ENCODE assay signal across 24 mouse cellular contexts in the genomic region with DNA sequence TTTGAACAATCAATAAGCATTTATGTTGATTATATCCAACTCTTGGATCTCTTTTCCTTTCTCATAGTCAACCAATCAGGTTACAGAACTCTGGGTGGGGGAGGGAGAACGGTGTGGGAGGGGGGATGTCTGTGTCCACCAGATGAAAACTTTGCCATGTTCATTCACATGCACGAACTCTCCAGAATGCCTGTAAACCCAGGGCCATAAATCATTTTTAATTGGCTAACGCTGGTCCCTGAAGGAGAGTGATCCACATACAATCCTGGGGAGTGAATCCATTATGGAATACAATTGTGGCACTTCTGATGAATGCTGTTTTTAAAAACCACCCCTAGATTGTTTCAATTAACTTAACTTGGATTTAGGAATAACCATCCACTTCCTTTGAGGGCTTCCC.
"Had no signal": no experiment of that assay in that cellular context is flagged by ENCODE, and none has a peak within 500 bp of the region (broad histone marks: within the 10 kb centered on the region; RNA-seq: fewer than 3 reads in every experiment).

No protein-coding gene starts in this region.

- H3K27me3 ChIP-seq: heart, embryonic 12.5 days; hindbrain, embryonic 12.5 days; intestine, embryonic 15.5 days; kidney, embryonic 15.5 days; limb, embryonic 13.5 days; limb, embryonic 15.5 days had no signal

- H3K4me3 ChIP-seq: gastrocnemius, adult 2 months; heart, embryonic 10.5 days; heart, embryonic 12.5 days; hindbrain, embryonic 10.5 days; hindbrain, embryonic 12.5 days; intestine, embryonic 15.5 days; kidney, embryonic 15.5 days; layer of hippocampus, adult 2 months; left cerebral cortex, adult 2 months; limb, embryonic 13.5 days; limb, embryonic 15.5 days had no signal

- ATAC-seq: forebrain, postnatal 0 days; inflammation-experienced regulatory T-cells, adult 6 months; intestine, embryonic 15.5 days; intestine, postnatal 0 days had no signal

- H3K4me1 ChIP-seq: hindbrain, embryonic 12.5 days had no signal

- H3K9ac ChIP-seq: forebrain, postnatal 0 days; heart, embryonic 12.5 days; hindbrain, embryonic 12.5 days; hindbrain, embryonic 14.5 days; intestine, embryonic 15.5 days; kidney, embryonic 15.5 days; limb, embryonic 13.5 days; limb, embryonic 15.5 days had no signal

- H3K4me2 ChIP-seq: heart, embryonic 12.5 days; hindbrain, embryonic 12.5 days; hindbrain, embryonic 14.5 days; intestine, embryonic 15.5 days; kidney, embryonic 15.5 days; limb, embryonic 13.5 days; limb, embryonic 15.5 days had no signal

- DNase-seq: forebrain, postnatal 0 days; gastrocnemius, adult 2 months; gastrocnemius, postnatal 10 days; gastrocnemius, postnatal 25 days; heart, adult 18-20 months; heart, postnatal 10 days; heart, postnatal 4 days; kidney, adult 18-20 months; kidney, adult 8-10 months; kidney, postnatal 14 days; kidney, postnatal 36 days had no signal

- H3K27ac ChIP-seq: gastrocnemius, adult 2 months; heart, embryonic 10.5 days; hindbrain, embryonic 10.5 days; hindbrain, embryonic 12.5 days; hindbrain, embryonic 14.5 days; intestine, embryonic 15.5 days; kidney, embryonic 15.5 days; layer of hippocampus, adult 2 months; left cerebral cortex, adult 2 months; limb, embryonic 15.5 days had no signal

- H3K36me3 ChIP-seq: heart, embryonic 10.5 days; heart, embryonic 12.5 days; hindbrain, embryonic 10.5 days; hindbrain, embryonic 12.5 days; intestine, embryonic 15.5 days; kidney, embryonic 15.5 days; limb, embryonic 13.5 days; limb, embryonic 15.5 days had no signal

- H3K9me3 ChIP-seq: heart, embryonic 10.5 days; heart, embryonic 12.5 days; hindbrain, embryonic 10.5 days; hindbrain, embryonic 12.5 days; intestine, embryonic 15.5 days; kidney, embryonic 15.5 days; limb, embryonic 13.5 days; limb, embryonic 15.5 days had no signal
